Mouse (Mus musculus): Measurements from ENCODE around the gene Rcbtb2. TPM values are rescaled to one million over a fixed set of nuclear protein-coding genes. Genes with fewer than 3 reads are reported as not detected.
A peak's percentile ranks its signal among the peaks of the same experiment; 100 is the strongest.

The Rcbtb2 gene
- polyA plus RNA-seq, 1 experiment from 2014 or later: 549 TPM

DNA sequence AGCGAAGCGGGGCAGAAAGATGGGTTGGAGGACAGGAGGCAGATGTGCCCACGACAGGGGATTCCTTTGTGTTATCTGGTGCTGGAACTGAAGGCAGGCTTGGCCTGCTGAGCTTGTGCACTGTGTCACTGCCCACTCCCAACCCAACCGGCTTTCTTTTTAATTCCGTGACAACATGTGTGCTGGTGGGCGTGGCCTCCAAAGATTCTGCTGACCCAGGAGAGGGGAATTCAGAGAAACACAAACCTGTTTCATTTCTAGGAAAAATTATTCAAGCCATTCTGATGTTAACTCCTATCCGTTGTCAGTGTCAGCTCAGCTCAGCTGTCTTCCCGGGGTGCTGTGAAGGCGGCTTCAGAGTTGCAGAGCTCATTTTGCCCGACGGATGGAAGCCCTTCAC, 55.1 kb downstream of the Rcbtb2 start:
- no peak overlapping the region for H3K4me3 ChIP-seq (ENCODE audit: inconsistent target)
- H3K79me2 ChIP-seq (ENCODE audit: inconsistent target): peaks cover 27% of the 10 kb centered on the region
- H3K27ac ChIP-seq: peak overlapping the region; percentile 99
- peaks cover 32% of the 10 kb centered on the region for H3K36me3 ChIP-seq (ENCODE audit: inconsistent target)
- WGBS (ENCODE audit: missing documents): 92% methylated on average over 11 of the region's 11 CpGs

DNA sequence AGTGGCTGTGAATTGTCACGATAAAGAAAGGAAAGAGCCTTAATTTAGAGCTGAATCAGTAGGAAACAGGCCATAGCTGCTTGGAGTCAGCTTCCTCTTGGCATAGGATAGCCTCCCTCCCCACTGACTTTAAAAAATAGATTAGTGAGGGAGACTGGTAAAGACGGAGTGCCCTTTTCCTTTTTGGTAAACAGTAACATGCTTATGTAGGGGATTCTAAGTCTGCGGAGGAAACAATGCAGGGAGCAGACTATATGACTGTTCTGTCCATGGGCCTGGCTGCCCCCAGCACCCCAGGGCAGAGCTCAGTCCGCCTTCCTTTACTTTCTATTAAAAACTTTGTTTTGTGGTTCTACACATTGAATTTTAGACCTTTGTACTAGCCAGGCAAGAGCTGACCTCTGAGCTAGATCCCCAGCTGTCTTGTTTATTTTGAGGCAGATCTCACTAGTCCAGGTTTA, 56.4 kb downstream of the Rcbtb2 start:
- Histone ChIP-seq H3K27ac (peak overlapping the region; percentile 99), H3K36me3 (ENCODE audit: inconsistent target) (peaks cover 32% of the 10 kb centered on the region), H3K79me2 (ENCODE audit: inconsistent target) (peaks cover 18% of the 10 kb centered on the region), H3K4me3 (ENCODE audit: inconsistent target) (no peak overlapping the region)
- 16% methylated on average over 4 of the region's 4 CpGs for WGBS (ENCODE audit: missing documents)

- Histone ChIP-seq H3K27ac (peak overlapping the region; percentile 99), H3K36me3 (ENCODE audit: inconsistent target) (peaks cover 32% of the 10 kb centered on the region), H3K79me2 (ENCODE audit: inconsistent target) (peaks cover 9% of the 10 kb centered on the region; the same call in 1 of the 2 replicates), H3K4me3 (ENCODE audit: inconsistent target) (no peak overlapping the region)
- WGBS (ENCODE audit: missing documents): 13% methylated on average over 3 of the region's 3 CpGs
Observed at GRCm38 (mm10) chr14:73180671-73181070, 57.8 kb downstream of the Rcbtb2 start.

DNA sequence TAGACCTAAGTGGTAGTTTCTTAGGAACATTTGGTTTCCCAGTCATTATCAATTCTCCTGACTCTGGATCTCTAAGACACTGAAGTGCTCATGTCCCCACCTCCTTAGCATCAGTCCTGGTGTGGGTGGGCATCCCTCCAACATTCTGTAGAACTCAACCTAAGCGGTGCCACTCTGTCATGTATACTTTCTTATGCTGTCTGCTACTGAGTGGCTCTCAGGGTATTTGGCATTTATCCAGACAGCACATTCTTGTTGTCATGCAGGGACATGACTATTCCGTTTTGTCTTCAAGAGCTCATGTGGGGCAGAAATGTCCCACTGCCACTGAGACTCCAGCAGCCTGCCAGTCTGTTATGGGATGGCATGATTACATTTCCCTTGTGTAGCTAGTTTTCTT, 58.3 kb downstream of the Rcbtb2 start:
- Histone ChIP-seq H3K79me2 (ENCODE audit: inconsistent target) (peaks cover 9% of the 10 kb centered on the region; the same call in 1 of the 2 replicates), H3K27ac (peak overlapping the region; percentile 99), H3K36me3 (ENCODE audit: inconsistent target) (peaks cover 32% of the 10 kb centered on the region), H3K4me3 (ENCODE audit: inconsistent target) (no peak overlapping the region)
- 88% methylated on average over 1 of the region's 2 CpGs for WGBS (ENCODE audit: missing documents)

DNA sequence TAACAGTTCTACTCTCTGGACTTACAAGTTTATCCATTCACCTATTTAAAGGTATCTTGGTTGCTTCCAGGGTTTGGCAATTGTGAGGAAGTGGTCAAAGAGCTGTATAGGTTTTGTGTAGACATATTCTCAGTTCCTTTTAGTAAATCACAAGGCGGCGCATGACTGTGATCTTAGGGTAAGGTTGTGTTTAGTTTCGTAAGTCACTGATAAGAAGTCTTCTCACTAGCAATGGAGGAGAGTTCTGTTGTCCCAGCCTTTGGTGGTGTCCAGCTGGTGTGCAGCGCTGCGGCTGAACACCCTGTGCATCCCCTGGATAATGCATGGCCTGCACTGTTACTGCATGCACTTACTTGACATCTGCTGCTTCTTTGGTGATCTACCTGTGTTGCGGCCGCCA, 64.0 kb downstream of the Rcbtb2 start:
- Histone ChIP-seq H3K4me3 (ENCODE audit: inconsistent target) (no peak overlapping the region), H3K27ac (no peak overlapping the region), H3K79me2 (ENCODE audit: inconsistent target) (no peaks in the 10 kb centered on the region), H3K36me3 (ENCODE audit: inconsistent target) (peaks cover 17% of the 10 kb centered on the region; the same call in 1 of the 2 replicates)
- 74% methylated on average over 5 of the region's 7 CpGs for WGBS (ENCODE audit: missing documents)

GRCm38 (mm10) chr14:73199058-73199457, 76.2 kb downstream of the Rcbtb2 start:
- H3K4me3 ChIP-seq (ENCODE audit: inconsistent target): no peak overlapping the region
- no peaks in the 10 kb centered on the region for H3K79me2 ChIP-seq (ENCODE audit: inconsistent target)
- H3K27ac ChIP-seq: no peak overlapping the region
- peaks cover 19% of the 10 kb centered on the region for H3K36me3 ChIP-seq (ENCODE audit: inconsistent target)
- WGBS (ENCODE audit: missing documents): 79% methylated on average over 5 of the region's 5 CpGs

DNA sequence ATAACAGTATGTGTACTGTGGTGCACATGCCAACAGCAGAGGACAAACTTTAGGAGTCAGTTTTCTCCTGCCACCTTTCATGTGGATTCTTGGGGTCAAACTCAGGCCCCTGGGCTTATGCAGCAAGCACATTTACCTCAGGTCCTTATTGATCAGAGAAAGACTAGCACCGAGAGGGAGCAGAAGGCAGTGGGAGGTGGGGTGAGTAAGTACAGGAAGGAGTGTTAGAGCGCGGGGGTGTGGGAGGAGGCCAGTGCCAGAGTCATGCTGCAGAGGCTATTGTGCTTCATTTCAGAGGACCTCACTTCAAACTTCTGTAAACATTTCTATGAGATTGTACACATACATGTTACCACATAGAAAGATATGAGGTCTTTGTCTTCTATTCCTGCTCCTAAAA, 78.6 kb downstream of the Rcbtb2 start:
- Histone ChIP-seq H3K27ac (no peak overlapping the region), H3K79me2 (ENCODE audit: inconsistent target) (no peaks in the 10 kb centered on the region), H3K36me3 (ENCODE audit: inconsistent target) (peaks cover 22% of the 10 kb centered on the region), H3K4me3 (ENCODE audit: inconsistent target) (no peak overlapping the region)
- 64% methylated on average over 3 of the region's 3 CpGs for WGBS (ENCODE audit: missing documents)

- 62% methylated on average over 3 of the region's 3 CpGs for WGBS (ENCODE audit: missing documents)
- no peak overlapping the region for H3K27ac ChIP-seq
- 0 out of 2 replicates have a peak, but pooled peaks cover 10% of the 10 kb centered on the region for H3K36me3 ChIP-seq (ENCODE audit: inconsistent target)
- H3K79me2 ChIP-seq (ENCODE audit: inconsistent target): no peaks in the 10 kb centered on the region
- no peak overlapping the region for H3K4me3 ChIP-seq (ENCODE audit: inconsistent target)
Observed at GRCm38 (mm10) chr14:73204016-73204415, 81.2 kb downstream of the Rcbtb2 start.

- Histone ChIP-seq H3K27ac (no peak overlapping the region), H3K36me3 (ENCODE audit: inconsistent target) (peaks cover 21% of the 10 kb centered on the region; the same call in 1 of the 2 replicates), H3K79me2 (ENCODE audit: inconsistent target) (no peaks in the 10 kb centered on the region), H3K4me3 (ENCODE audit: inconsistent target) (no peak overlapping the region)
Observed at GRCm38 (mm10) chr14:73209262-73209661, 86.4 kb downstream of the Rcbtb2 start.

DNA sequence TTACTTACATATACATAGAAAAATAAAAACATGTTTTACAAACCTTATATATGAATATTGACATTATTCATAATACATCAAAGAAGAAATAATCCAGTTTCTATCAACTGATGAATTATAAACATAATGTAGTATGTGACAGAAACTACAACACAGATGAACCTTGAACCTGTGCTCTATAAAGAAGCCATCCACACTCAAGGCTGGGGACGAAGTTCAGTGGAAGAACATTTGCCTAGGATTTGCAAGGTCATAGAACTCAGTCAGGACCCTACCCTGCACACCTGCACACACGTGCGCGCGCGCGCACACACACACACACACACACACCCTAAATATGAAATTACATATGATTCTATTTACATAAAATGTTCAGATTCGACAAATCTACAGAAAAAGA, 87.4 kb downstream of the Rcbtb2 start:
- H3K79me2 ChIP-seq (ENCODE audit: inconsistent target): no peaks in the 10 kb centered on the region
- WGBS (ENCODE audit: missing documents): 96% methylated on average over 8 of the region's 8 CpGs
- H3K36me3 ChIP-seq (ENCODE audit: inconsistent target): peaks cover 24% of the 10 kb centered on the region
- H3K4me3 ChIP-seq (ENCODE audit: inconsistent target): no peak overlapping the region
- H3K27ac ChIP-seq: no peak overlapping the region

GRCm38 (mm10) chr14:73211477-73211876, 88.6 kb downstream of the Rcbtb2 start:
- 90% methylated on average over 5 of the region's 5 CpGs for WGBS (ENCODE audit: missing documents)
- Histone ChIP-seq H3K79me2 (ENCODE audit: inconsistent target) (no peaks in the 10 kb centered on the region), H3K36me3 (ENCODE audit: inconsistent target) (peaks cover 20% of the 10 kb centered on the region), H3K27ac (no peak overlapping the region), H3K4me3 (ENCODE audit: inconsistent target) (no peak overlapping the region)

DNA sequence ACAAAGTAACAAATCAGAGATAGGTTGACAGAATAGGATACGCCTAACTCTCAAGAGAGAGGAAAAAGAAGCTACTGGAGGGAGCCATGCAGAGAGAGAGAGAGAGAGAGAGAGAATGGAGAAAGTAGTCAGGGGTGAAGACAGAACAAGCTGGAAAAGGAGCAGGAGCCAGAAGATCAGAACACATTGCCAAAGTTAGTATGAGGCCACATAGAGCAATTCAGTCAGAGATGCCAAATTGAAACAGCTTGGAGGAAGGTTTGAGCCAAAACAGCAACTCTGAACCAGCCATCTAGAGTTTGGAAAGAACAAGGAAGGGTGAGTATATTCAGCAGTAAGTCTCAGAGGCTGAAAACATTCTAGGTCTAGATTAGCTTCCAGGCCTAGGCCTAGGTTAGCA, 94.2 kb downstream of the Rcbtb2 start:
- no peak overlapping the region for H3K27ac ChIP-seq
- H3K79me2 ChIP-seq (ENCODE audit: inconsistent target): peaks cover 11% of the 10 kb centered on the region; the same call in 1 of the 2 replicates
- no peak overlapping the region for H3K4me3 ChIP-seq (ENCODE audit: inconsistent target)
- WGBS (ENCODE audit: missing documents): 100% methylated on average over 1 of the region's 1 CpGs
- peaks cover 11% of the 10 kb centered on the region for H3K36me3 ChIP-seq (ENCODE audit: inconsistent target)

- WGBS (ENCODE audit: missing documents): 20% methylated on average over 9 of the region's 9 CpGs
- no peaks in the 10 kb centered on the region for H3K36me3 ChIP-seq (ENCODE audit: inconsistent target)
- H3K4me3 ChIP-seq (ENCODE audit: inconsistent target): no peak overlapping the region
- H3K79me2 ChIP-seq (ENCODE audit: inconsistent target): peaks cover 11% of the 10 kb centered on the region; the same call in 1 of the 2 replicates
- peak overlapping the region; percentile 81 for H3K27ac ChIP-seq
Observed at GRCm38 (mm10) chr14:73222316-73222970, 99.6 kb downstream of the Rcbtb2 start.

GRCm38 (mm10) chr14:73226346-73226745, 103.5 kb downstream of the Rcbtb2 start:
- Histone ChIP-seq H3K27ac (no peak overlapping the region), H3K79me2 (ENCODE audit: inconsistent target) (peaks cover 2% of the 10 kb centered on the region; the same call in 1 of the 2 replicates), H3K36me3 (ENCODE audit: inconsistent target) (no peaks in the 10 kb centered on the region), H3K4me3 (ENCODE audit: inconsistent target) (no peak overlapping the region)
- WGBS (ENCODE audit: missing documents): 72% methylated on average over 3 of the region's 3 CpGs

GRCm38 (mm10) chr14:73226849-73227248, 104.0 kb downstream of the Rcbtb2 start:
- H3K27ac ChIP-seq: 0 out of 2 replicates have a peak overlapping the region, but pooled peaks have one; percentile 1
- no peak overlapping the region for H3K4me3 ChIP-seq (ENCODE audit: inconsistent target)
- no peaks in the 10 kb centered on the region for H3K36me3 ChIP-seq (ENCODE audit: inconsistent target)
- H3K79me2 ChIP-seq (ENCODE audit: inconsistent target): no peaks in the 10 kb centered on the region; the same call in 1 of the 2 replicates
- 20% methylated on average over 1 of the region's 1 CpGs for WGBS (ENCODE audit: missing documents)
